Mouse (Mus musculus) cortical plate, adult 2 months (tissue): ENCODE measurements around the gene Rfx7.

Experiments
- CTCF ChIP-seq: fragments of 200-500 bp; IDR thresholded peaks from 2 replicates; pipeline ENCODE4 v1.5.1; 2011; ENCODE audit warnings: mild to moderate bottlenecking, control low read depth, low read length; ENCODE audit not compliant: insufficient read depth; ENCODE audit errors: extremely low read depth
- POLR2A ChIP-seq: fragments of 200-500 bp; IDR thresholded peaks from 2 replicates; pipeline ENCODE4 v1.6.1; 2011; ENCODE audit warnings: mild to moderate bottlenecking, low read length, control low read depth; ENCODE audit not compliant: insufficient read depth; ENCODE audit errors: extremely low read depth

DNA sequence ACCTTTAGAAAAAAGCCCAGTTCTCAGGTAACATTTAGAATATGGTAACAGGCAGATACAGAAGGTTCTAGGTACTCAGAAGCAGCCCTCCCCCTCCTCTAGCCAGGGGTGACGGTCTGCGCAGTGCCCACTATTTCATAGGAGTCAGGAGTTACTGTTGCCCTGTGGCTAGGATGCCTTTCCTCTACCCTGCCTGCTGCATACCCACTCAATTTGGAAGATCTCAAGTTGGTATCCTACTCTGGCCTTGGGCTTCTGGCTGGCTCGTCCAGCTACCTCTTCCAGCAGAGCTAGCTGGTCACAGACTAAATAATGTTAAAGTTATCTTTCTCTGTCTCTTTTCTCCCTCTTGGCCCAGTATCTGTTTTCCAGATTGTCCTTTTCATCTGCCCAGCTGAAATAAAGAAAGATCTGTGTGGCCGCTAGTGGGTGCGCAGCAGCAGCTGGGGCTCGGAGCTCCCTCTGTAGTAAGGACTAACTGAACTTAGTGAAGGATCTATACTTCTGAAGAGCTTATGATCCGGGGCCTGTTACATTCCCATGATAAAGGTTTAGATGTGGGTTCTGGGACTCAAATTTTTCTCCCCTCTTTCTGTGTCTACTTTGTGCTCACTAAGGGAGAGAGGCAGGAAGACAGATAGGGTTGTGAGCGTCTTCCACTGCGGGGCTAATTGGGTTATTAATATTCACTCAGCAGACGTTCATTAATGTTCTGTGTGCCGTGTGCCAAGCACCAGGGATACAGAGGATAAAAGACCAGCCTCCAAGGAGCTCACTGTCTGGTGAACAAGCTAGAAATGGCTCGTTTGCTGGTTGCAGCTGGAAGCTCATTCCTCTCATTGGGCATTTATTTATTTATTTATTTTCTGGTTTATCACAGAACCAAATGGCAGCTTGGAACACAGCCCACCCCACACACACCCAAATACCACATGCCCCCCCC lies 132.6 kb downstream of the Rfx7 start:
- TF ChIP-seq CTCF: 0 out of 2 replicates have a peak, but pooled peaks have one; percentile 10
- no peak for TF ChIP-seq POLR2A
